Mouse (Mus musculus) hindbrain, embryonic 14.5 days (tissue): ENCODE measurements around the gene Cox14. TPM values are rescaled to one million over a fixed set of nuclear protein-coding genes. Genes with fewer than 3 reads are reported as not detected.
A peak's percentile ranks its signal among the peaks of the same experiment; 100 is the strongest.

ENCODE experiments used
- ATAC-seq: fragments of 200-750 bp; cut with Nextera tagmentation; 2 replicates; pipeline ENCODE4 v1.8.0; 2017; ENCODE audit warnings: moderate number of reproducible peaks, mild to moderate bottlenecking, moderate TSS enrichment, moderate library complexity; ENCODE audit not compliant: low FRiP score
- DNase-seq: peaks from one replicate; pipeline ENCODE4 v3.0.0-alpha.2; 2015; ENCODE audit warnings: low spot score
- H3K27ac ChIP-seq: fragments of 300-500 bp; sonication (generic); 2 replicates; pipeline ENCODE4 v1.5.1; 2014; ENCODE audit warnings: mild to moderate bottlenecking, moderate library complexity
- H3K27me3 ChIP-seq: fragments of 300-500 bp; sonication (generic); 2 replicates; pipeline ENCODE4 v1.6.1; 2014; ENCODE audit warnings: mild to moderate bottlenecking, low read length, mixed read lengths; ENCODE audit not compliant: control insufficient read depth, insufficient read depth
- H3K36me3 ChIP-seq: fragments of 300-500 bp; sonication (generic); replicated peaks from 2 replicates; pipeline ENCODE4 v1.6.1; 2014; ENCODE audit not compliant: control insufficient read depth, insufficient read depth
- H3K4me1 ChIP-seq: fragments of 300-500 bp; sonication (generic); replicated peaks from 2 replicates; pipeline ENCODE4 v1.6.1; 2014; ENCODE audit warnings: antibody characterized with exemption, low read length, mixed read lengths; ENCODE audit not compliant: control insufficient read depth, insufficient read depth
- H3K4me2 ChIP-seq: fragments of 300-500 bp; sonication (generic); replicated peaks from 2 replicates; pipeline ENCODE4 v1.6.1; 2014; ENCODE audit warnings: mild to moderate bottlenecking, moderate library complexity
- H3K4me3 ChIP-seq: fragments of 300-500 bp; sonication (generic); replicated peaks from 2 replicates; pipeline ENCODE4 v1.5.1; 2014; ENCODE audit warnings: mild to moderate bottlenecking, low read length
- H3K9ac ChIP-seq: fragments of 300-500 bp; sonication (generic); 2 replicates; pipeline ENCODE4 v1.6.1; 2014
- H3K9me3 ChIP-seq: fragments of 300-500 bp; sonication (generic); 2 replicates; pipeline ENCODE4 v1.6.1; 2016; ENCODE audit warnings: low read length; ENCODE audit not compliant: control insufficient read depth
- WGBS: fragments of 180-500 bp; shearing (Covaris S2); extraction: QIAGEN DNeasy Blood & Tissue Kit; methylation state at CpG from one replicate; pipeline ENCODE4 v1.1.7; 2014; 5-methylcytosine and 5-hydroxymethylcytosine counted together
- polyA plus RNA-seq: library from polyadenylated mRNA; unstranded; fragments of >200 nt; fragmentation: Nextera tagmentation; extraction: Ambion mirVana; gene quantifications from 2 replicates; pipeline ENCODE4 v1.2.1, GENCODE M21; 2014

Gene Cox14
- 182 and 202 TPM in 2 replicates for polyA plus RNA-seq

- Histone ChIP-seq H3K4me1 (peaks cover 29% of the 10 kb centered on the region), H3K9ac (peak within 1 kb of the TSS; percentile 90), H3K27ac (peak within 1 kb of the TSS; percentile 85), H3K4me3 (peak within 1 kb of the TSS; percentile 92), H3K27me3 (no peaks in the 10 kb centered on the region), H3K36me3 (peaks cover 40% of the 10 kb centered on the region), H3K9me3 (no peaks in the 10 kb centered on the region), H3K4me2 (peak within 1 kb of the TSS; percentile 72)
- WGBS, result under 1% methylated on average over 65 of the region's 68 CpGs
- DNase-seq (peak; percentile 100), ATAC-seq (peak; percentile 95)
These were observed at the start of gene Cox14 for GRCm38 (mm10) chr15:99725341-99726155. TSS of gene Cox14 (plus strand) at chr15:99725618.

GRCm38 (mm10) chr15:99677089-99677488, 48.3 kb upstream of the Cox14 start:
- Histone ChIP-seq H3K4me2 (peak overlapping the region; percentile 69), H3K4me3 (0 out of 2 replicates have a peak overlapping the region, but pooled peaks have one; percentile 11), H3K36me3 (peaks cover 31% of the 10 kb centered on the region), H3K27me3 (no peaks in the 10 kb centered on the region), H3K4me1 (peaks cover 35% of the 10 kb centered on the region), H3K27ac (peak overlapping the region; percentile 39), H3K9me3 (no peaks in the 10 kb centered on the region), H3K9ac (peak overlapping the region; percentile 49)
- 15% methylated on average over 8 of the region's 8 CpGs for WGBS
- peak; percentile 67; the same call in 1 of the 2 replicates for ATAC-seq
- DNase-seq, result no peak

GRCm38 (mm10) chr15:99678063-99678800, 47.2 kb upstream of the Cox14 start:
- H3K4me2 ChIP-seq, result no peak overlapping the region
- ATAC-seq (no peak), DNase-seq (no peak)
- no peak overlapping the region for H3K27ac ChIP-seq
- H3K4me3 ChIP-seq, result no peak overlapping the region
- H3K27me3 ChIP-seq, result no peaks in the 10 kb centered on the region
- H3K4me1 ChIP-seq, result peaks cover 26% of the 10 kb centered on the region
- no peaks in the 10 kb centered on the region for H3K9me3 ChIP-seq
- 16% methylated on average over 13 of the region's 13 CpGs for WGBS
- H3K9ac ChIP-seq, result no peak overlapping the region
- peaks cover 30% of the 10 kb centered on the region for H3K36me3 ChIP-seq

DNA sequence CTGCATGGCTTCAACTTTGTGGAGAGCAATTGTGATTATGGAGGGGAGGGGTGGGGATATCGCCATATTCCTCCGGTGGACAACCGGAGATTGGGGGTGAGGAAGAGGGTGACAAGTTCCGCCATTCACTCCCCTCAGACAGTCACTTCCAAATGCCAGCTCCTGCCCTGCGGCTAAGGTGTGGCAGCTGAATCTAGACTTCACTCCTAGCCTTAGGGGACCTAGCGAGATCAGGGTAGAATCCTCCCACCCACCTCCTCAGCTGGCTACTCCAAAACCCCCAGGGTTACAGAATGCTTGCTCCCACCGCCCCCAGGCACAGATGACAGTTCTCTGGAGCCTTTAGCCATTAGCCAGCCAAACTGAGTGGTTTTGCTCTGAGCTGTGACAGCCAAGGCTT, 46.4 kb upstream of the Cox14 start:
- H3K27me3 ChIP-seq, result no peaks in the 10 kb centered on the region
- WGBS, result 64% methylated on average over 7 of the region's 7 CpGs
- H3K4me1 ChIP-seq, result peaks cover 18% of the 10 kb centered on the region
- ATAC-seq (no peak), DNase-seq (no peak)
- no peak overlapping the region for H3K9ac ChIP-seq
- peaks cover 30% of the 10 kb centered on the region for H3K36me3 ChIP-seq
- no peak overlapping the region for H3K4me3 ChIP-seq
- no peak overlapping the region for H3K4me2 ChIP-seq
- no peaks in the 10 kb centered on the region for H3K9me3 ChIP-seq
- H3K27ac ChIP-seq, result no peak overlapping the region

- 93% methylated on average over 7 of the region's 7 CpGs for WGBS
- no peak overlapping the region for H3K27ac ChIP-seq
- no peak overlapping the region for H3K4me2 ChIP-seq
- ATAC-seq (no peak), DNase-seq (no peak)
- 0 out of 2 replicates have a peak, but pooled peaks cover 3% of the 10 kb centered on the region for H3K4me1 ChIP-seq
- no peak overlapping the region for H3K9ac ChIP-seq
- H3K9me3 ChIP-seq, result no peaks in the 10 kb centered on the region
- H3K36me3 ChIP-seq, result peaks cover 29% of the 10 kb centered on the region
- no peak overlapping the region for H3K4me3 ChIP-seq
- no peaks in the 10 kb centered on the region for H3K27me3 ChIP-seq
These were observed 42.5 kb upstream of the Cox14 start for GRCm38 (mm10) chr15:99682880-99683279.

DNA sequence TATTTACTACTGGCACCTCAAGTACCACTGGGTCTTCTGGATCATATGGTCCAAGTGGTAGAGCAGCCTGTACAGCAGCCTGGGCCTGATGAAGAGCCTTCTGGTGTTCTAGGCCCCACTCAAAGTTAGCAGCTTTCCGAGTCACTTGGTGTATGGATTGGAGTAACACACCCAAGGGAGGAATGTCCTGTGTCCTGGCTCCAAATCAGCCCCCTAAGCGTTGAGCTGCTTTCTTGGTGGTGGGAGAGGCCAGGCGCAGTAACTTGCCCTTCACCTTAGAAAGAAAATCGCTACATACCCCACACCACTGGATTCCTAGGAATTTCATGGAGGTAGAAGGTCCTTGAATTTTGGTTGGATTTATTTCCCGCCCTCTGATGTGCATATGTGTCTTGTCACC, 41.3 kb upstream of the Cox14 start:
- Histone ChIP-seq H3K4me2 (no peak overlapping the region), H3K36me3 (peaks cover 29% of the 10 kb centered on the region), H3K4me3 (no peak overlapping the region), H3K27ac (no peak overlapping the region), H3K27me3 (no peaks in the 10 kb centered on the region), H3K9me3 (no peaks in the 10 kb centered on the region), H3K4me1 (0 out of 2 replicates have a peak, but pooled peaks cover 3% of the 10 kb centered on the region), H3K9ac (no peak overlapping the region)
- WGBS, result 96% methylated on average over 5 of the region's 5 CpGs
- ATAC-seq (no peak), DNase-seq (no peak)

GRCm38 (mm10) chr15:99688712-99689111, 36.7 kb upstream of the Cox14 start:
- Histone ChIP-seq H3K36me3 (peaks cover 25% of the 10 kb centered on the region), H3K9ac (no peak overlapping the region), H3K4me3 (no peak overlapping the region), H3K4me1 (peaks cover 6% of the 10 kb centered on the region; the same call in 1 of the 2 replicates), H3K9me3 (no peaks in the 10 kb centered on the region), H3K4me2 (no peak overlapping the region), H3K27ac (no peak overlapping the region), H3K27me3 (no peaks in the 10 kb centered on the region)
- ATAC-seq (peak; percentile 29; the same call in 1 of the 2 replicates), DNase-seq (peak; percentile 78)
- WGBS, result 7% methylated on average over 4 of the region's 4 CpGs

- ATAC-seq (no peak), DNase-seq (no peak)
- WGBS, result 19% methylated on average over 4 of the region's 4 CpGs
- Histone ChIP-seq H3K36me3 (peaks cover 22% of the 10 kb centered on the region), H3K27me3 (no peaks in the 10 kb centered on the region), H3K4me3 (no peak overlapping the region), H3K4me2 (no peak overlapping the region), H3K9ac (no peak overlapping the region), H3K27ac (no peak overlapping the region), H3K9me3 (no peaks in the 10 kb centered on the region), H3K4me1 (peaks cover 6% of the 10 kb centered on the region; the same call in 1 of the 2 replicates)
These were observed 34.5 kb upstream of the Cox14 start for GRCm38 (mm10) chr15:99690924-99691323.

DNA sequence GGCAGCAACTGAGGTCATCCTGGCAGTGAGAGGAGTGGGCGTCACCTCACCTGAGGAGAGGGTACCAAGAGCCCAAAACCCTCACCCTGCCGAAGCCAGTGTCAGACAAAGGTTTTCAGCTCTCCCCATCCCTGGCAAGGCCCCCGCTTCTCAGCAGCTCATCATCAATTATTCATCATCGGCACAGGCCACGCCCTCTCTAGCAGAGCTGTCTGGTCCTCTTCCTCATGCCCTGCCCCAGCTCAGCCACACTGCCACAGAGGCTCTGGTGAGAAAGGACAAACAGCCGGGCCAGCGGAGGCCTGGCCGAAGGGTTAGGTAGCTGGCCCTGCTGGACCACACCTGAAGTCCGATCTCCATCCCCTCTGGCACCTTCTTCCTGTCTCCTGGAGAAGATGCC, 33.4 kb upstream of the Cox14 start:
- ATAC-seq (no peak), DNase-seq (no peak)
- H3K4me1 ChIP-seq, result peaks cover 6% of the 10 kb centered on the region; the same call in 1 of the 2 replicates
- no peaks in the 10 kb centered on the region for H3K9me3 ChIP-seq
- H3K9ac ChIP-seq, result peak overlapping the region; percentile 2; the same call in 1 of the 2 replicates
- H3K4me2 ChIP-seq, result 0 out of 2 replicates have a peak overlapping the region, but pooled peaks have one; percentile 22
- peaks cover 33% of the 10 kb centered on the region for H3K36me3 ChIP-seq
- H3K27ac ChIP-seq, result 0 out of 2 replicates have a peak overlapping the region, but pooled peaks have one; percentile 27
- no peak overlapping the region for H3K4me3 ChIP-seq
- WGBS, result 37% methylated on average over 9 of the region's 9 CpGs
- no peaks in the 10 kb centered on the region for H3K27me3 ChIP-seq
